Mouse (Mus musculus) urinary bladder, postnatal 25 days (tissue): ENCODE results near the gene Dnttip1.

Source experiments
- DNase-seq: peaks from one replicate; pipeline ENCODE4 v3.0.0; 2022; ENCODE audit warnings: low spot score

Gene Dnttip1

DNA sequence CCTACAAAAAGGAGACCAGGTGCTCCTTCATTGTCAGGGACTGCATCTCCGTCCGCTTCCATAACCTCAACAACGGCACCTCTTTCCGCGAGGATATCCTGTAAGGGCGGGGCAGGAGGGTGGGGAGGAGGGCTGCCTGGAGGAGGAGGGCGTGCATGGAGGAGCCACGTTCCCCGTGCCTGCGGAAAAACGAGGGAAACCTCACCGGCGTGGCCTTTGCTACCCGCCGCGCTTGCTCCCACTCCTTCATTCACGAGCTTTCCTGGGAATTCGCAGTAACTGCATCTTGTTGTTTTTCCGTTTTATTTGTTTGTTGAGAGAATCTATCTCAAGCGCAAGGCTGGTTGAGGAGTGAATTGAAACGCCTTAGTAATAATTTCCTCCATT, 59.5 kb downstream of the Dnttip1 start:
- DNase-seq = no peak

DNA sequence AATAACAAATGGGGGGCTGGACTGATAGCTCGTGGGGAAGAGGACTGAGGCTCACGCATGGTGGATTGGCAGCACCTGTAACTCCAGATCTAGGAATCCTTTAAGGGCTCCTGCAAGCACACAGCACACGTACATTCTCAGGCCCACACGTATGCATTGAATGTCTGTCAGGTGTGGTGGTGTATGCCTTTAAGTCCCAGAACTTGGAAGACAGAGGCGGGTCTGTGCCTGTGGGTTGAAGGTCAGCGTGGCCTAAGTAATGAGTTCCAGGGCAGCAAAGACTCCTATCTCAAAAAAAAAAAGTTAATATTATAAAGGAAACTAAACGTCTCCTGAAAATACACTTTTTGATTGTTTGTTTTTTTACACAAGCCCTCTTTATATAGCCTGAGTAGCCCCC, 60.8 kb downstream of the Dnttip1 start:
- no peak for DNase-seq

DNA sequence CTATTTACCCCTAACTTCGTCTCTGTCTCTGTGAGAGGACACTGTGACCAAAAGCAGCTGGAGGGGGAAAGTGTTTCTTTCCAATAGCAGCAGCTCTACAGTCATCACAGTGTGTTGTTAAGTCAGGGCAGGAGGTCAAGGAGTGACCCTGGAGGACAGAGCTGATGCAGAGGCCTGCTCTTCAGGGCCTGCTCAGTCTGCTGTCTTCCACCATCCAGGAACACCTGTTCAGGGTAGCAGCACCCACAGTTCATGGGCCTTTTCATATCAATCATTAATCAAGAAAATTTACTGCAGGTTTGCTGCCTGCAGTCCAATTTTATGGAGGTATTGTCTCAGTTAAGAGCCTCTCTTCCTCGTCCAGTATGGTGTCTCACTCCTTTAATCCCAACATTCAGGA, 67.8 kb downstream of the Dnttip1 start:
- DNase-seq = no peak

DNA sequence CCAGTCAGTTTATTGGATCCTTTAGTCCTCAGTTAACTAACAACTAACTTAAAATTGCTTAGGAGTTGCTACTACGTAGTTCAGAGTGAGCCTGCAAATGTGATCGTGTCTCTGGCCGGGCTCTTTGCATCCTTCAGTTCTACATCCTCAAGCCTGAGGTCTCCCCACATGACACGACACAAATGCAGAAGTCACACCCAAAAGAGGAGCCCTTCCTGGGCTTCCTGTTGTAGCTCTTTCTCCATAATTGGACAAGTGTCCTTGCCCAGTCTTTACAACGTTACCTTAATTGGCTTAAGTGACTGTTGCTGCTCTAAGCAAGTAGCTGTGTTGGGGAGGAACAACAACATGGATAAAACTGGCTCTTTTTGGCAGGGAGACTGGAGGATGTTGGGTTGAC, 69.6 kb downstream of the Dnttip1 start:
- no peak for DNase-seq

DNA sequence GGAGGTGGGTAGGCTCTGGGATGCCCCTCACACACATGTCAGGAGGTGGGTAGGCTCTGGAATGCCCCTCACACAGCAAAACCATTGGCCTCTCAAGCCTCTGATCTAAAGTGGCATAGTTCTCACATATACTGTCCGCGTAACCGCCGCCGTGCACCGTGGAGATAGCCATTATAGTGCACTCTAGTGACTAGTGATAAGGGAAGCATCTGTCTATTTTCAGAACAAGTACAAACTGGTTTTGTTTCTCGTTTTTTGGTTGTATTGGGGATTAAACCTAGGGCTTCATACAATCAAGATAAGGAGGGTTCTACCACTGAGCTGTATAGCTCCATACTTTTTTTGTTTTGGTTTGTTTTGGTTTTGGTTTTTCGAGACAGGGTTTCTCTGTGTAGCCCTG, 70.0 kb downstream of the Dnttip1 start:
- DNase-seq = no peak

DNA sequence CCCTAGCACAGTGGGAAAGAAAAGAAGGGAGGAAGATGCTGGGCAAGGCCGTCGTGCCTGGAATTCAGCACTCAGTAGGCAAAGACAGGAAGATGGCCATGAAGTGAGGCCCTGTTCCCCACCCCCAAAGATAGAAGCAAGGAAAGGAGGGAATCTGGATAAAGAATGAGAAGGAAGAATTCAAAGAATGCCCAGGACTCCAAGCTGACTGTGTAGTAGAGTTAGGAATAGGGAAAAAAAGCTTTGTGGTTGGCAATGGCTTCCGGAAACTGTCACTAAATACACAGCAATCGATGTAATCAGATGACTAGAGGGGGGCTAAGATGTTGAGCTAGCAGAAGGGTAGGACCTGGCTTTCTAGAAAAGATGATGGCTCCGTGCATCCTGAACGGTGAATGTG, 71.4 kb downstream of the Dnttip1 start:
- DNase-seq = no peak

DNA sequence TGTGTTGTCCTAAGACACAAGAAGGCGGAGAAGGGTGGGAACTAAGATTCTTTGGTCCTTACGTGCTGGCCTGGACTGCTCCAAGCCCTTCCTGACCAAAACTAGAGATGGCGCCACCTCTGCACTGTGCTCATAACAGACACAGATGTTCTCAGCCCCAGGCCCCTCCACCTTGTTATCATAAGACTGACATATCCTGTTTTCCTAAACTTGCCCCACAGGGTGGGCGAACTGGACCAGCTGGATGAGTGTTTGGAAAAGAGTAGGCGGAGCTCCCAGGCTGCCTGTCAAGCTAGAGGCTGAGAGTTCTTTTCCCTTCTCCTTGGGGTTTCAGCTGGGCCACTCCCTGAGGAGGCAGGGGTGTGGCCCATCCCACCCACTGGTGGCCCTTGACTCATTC, 71.9 kb downstream of the Dnttip1 start:
- no peak for DNase-seq
